Mouse (Mus musculus) left cerebral cortex, adult 2 months (tissue): ENCODE measurements around the gene Ntrk2. TPM values are rescaled to one million over a fixed set of nuclear protein-coding genes. Genes with fewer than 3 reads are reported as not detected.
A peak's percentile ranks its signal among the peaks of the same experiment; 100 is the strongest.

Source experiments
- DNase-seq, 2 experiments: peaks; one replicate each; pipeline ENCODE4 v3.0.0; 2021 to 2022; ENCODE audit warnings: low spot score in 2 of 2, mixed read lengths in 1 of 2; ENCODE audit errors: extremely low spot score in 1 of 2
- H3K27ac ChIP-seq: fragments of 200-600 bp; 2 replicates; pipeline ENCODE4 v1.8.1; 2022
- H3K4me3 ChIP-seq: fragments of 200-600 bp; 2 replicates; pipeline ENCODE4 v1.8.1; 2022
- CTCF ChIP-seq: fragments of 200-600 bp; IDR thresholded peaks from 2 replicates; pipeline ENCODE4 v1.8.1; 2022; ENCODE audit warnings: antibody characterized with exemption, mild to moderate bottlenecking, moderate library complexity
- intact Hi-C: fragments of 180-260 bp; cut with DNase I; formaldehyde crosslinking; loops from one replicate; pipeline ENCODE4 v1.15.1; 2025
- total RNA-seq, 2 experiments: library from RNA; stranded (reverse); gene quantifications; 2 replicates each; pipeline ENCODE4 v1.2.3; 2021

The Ntrk2 gene
- total RNA-seq, 2 experiments from 2014 or later, result 425 to 426 TPM

DNA sequence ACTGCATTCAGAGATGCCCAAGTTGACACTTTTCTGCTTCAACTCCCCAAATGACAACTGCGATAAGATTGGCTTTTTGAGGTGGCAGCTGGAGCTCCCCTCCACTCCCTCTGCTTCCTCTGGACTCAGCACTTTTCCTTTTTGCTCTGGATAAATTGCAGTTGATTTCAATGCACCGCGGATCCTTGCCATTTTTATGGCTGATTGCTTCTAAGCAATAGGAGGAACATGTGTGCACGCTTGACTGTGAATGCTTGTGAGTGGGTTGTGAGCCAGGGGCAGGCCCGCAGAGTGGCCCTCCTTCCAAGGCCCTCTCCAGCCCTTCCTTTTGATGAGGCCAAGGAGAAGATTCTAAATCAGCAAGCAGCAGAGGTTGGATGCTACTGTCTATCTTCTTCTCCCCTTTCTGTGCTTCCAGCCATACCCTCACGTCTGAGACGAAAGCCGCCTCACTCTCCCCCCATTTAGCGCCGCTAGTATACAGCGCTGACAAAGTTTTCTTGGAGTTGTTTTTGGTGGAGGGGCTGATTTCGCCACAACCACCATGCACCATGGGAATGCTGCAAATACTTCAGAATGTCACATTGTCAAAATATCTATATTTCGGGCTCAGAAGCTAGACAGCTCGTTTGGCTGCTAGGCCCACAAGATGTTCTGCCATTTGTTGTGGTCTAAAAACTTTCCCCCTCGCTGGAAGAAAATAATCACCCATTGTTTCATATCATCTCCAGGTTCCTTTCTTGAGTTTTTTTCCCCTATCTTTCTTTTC, 122.5 kb downstream of the Ntrk2 start:
- H3K27ac ChIP-seq, result peak overlapping the region; percentile 37
- no peak for DNase-seq

GRCm38 (mm10) chr13:58930161-58930560, 123.8 kb downstream of the Ntrk2 start:
- intact Hi-C loops, result no loop called here
- no peak for DNase-seq
- Histone ChIP-seq H3K27ac (peak overlapping the region; percentile 32; the same call in 1 of the 2 replicates), H3K4me3 (no peak overlapping the region)
- TF ChIP-seq CTCF, result no peak

More for the DNA sequence above, 122.5 kb downstream of the Ntrk2 start:
- TF ChIP-seq CTCF, result no peak
- H3K4me3 ChIP-seq, result no peak overlapping the region
- intact Hi-C loops, result no loop called here

DNA sequence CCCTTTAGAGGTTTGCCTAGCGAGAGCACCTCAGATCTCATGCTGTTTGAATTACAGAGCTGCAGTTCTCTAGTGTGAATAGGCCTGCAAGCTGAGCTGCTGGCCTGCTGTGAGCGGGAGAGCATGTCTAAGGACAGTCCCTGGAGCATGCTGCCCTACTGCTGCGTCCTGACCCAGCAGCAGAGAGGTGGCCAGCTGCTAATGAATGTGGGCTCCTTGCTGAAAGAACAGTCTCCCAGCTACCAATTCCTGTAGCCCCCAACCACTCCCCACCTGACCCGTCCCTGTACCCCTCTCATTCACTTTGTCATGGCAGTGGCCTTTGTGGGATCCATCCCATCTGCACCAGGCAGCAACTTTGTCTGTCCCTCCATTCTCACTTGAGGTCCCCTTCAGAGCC, 126.8 kb downstream of the Ntrk2 start:
- Histone ChIP-seq H3K4me3 (no peak overlapping the region), H3K27ac (peak overlapping the region; percentile 83; the same call in 1 of the 2 replicates)
- no peak for TF ChIP-seq CTCF
- intact Hi-C loops, result no loop called here
- no peak for DNase-seq

GRCm38 (mm10) chr13:58934576-58935110, 128.3 kb downstream of the Ntrk2 start:
- no peak for TF ChIP-seq CTCF
- intact Hi-C loops, result loop anchor here (5.0 kb wide), 3 partner anchors 67 to 138 kb away; partner anchors contain the start of gene Ntrk2
- no peak overlapping the region for H3K4me3 ChIP-seq
- H3K27ac ChIP-seq, result peak overlapping the region; percentile 83
- no peak for DNase-seq

GRCm38 (mm10) chr13:58935956-58936495, 129.7 kb downstream of the Ntrk2 start:
- no peak overlapping the region for H3K4me3 ChIP-seq
- peak overlapping the region; percentile 83 for H3K27ac ChIP-seq
- peak in 1 of 2 experiments; percentile 47 for DNase-seq
- intact Hi-C loops, result loop anchor here (5.0 kb wide), 3 partner anchors 69 to 136 kb away; partner anchors contain the start of gene Ntrk2
- TF ChIP-seq CTCF, result no peak

DNA sequence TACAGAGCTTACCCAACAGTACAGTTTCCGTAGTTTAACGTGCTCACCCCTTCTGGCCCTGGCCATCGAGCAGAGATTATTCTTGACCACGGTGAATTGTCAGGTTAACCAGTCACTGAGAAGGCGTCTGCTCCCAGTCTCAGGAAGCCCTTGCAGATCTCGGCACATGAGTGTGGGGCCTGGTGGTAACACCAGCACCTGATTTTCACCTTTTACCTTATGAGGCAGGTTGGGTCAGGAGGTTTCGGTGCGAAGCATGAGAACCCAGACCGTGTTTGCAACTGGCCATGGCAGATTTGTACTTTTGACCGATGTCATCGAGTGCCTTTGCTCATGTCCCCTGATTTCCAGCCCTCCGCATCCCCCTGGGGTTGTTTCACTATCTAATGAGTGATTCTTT, 131.5 kb downstream of the Ntrk2 start:
- no peak for DNase-seq
- Histone ChIP-seq H3K27ac (no peak overlapping the region; the same call in 1 of the 2 replicates), H3K4me3 (no peak overlapping the region)
- intact Hi-C loops, result loop anchor here (5.0 kb wide), 3 partner anchors 71 to 134 kb away; partner anchors contain the start of gene Ntrk2
- no peak for TF ChIP-seq CTCF

- H3K4me3 ChIP-seq, result no peak overlapping the region
- no peak for TF ChIP-seq CTCF
- peak overlapping the region; percentile 55; the same call in 1 of the 2 replicates for H3K27ac ChIP-seq
- intact Hi-C loops, result loop anchor here (5.0 kb wide), 3 partner anchors 71 to 134 kb away; partner anchors contain the start of gene Ntrk2
- DNase-seq, result no peak
These were observed 132.1 kb downstream of the Ntrk2 start for GRCm38 (mm10) chr13:58938464-58938863.

GRCm38 (mm10) chr13:58940208-58940607, 133.8 kb downstream of the Ntrk2 start:
- no peak for TF ChIP-seq CTCF
- H3K4me3 ChIP-seq, result no peak overlapping the region
- intact Hi-C loops, result no loop called here
- peak overlapping the region; percentile 64; the same call in 1 of the 2 replicates for H3K27ac ChIP-seq
- DNase-seq, result no peak

DNA sequence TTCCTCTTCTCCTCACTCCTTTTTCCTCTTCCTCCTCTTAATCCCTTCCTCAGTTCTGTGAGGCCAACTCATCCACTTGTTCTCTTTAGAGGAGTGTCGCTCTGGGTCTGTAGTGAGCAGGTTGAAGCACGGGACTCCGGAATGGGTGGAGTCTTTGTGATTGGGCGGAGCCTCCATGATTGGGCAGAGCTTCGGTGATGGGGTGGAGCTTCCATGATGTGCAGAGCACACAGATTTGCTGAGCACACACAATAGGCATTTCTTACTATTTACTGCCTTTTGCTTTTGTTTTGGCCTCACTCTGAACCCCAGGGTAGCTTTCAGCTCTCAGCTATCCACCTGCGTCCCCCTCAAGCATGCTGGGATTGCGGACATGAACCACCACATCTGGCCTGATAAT, 134.4 kb downstream of the Ntrk2 start:
- no peak for DNase-seq
- no peak overlapping the region for H3K4me3 ChIP-seq
- H3K27ac ChIP-seq, result peak overlapping the region; percentile 64
- intact Hi-C loops, result no loop called here
- TF ChIP-seq CTCF, result no peak

- no peak for TF ChIP-seq CTCF
- no peak for DNase-seq
- Histone ChIP-seq H3K4me3 (no peak overlapping the region), H3K27ac (peak overlapping the region; percentile 25; the same call in 1 of the 2 replicates)
- intact Hi-C loops, result no loop called here
These were observed 139.4 kb downstream of the Ntrk2 start for GRCm38 (mm10) chr13:58945781-58946180.

DNA sequence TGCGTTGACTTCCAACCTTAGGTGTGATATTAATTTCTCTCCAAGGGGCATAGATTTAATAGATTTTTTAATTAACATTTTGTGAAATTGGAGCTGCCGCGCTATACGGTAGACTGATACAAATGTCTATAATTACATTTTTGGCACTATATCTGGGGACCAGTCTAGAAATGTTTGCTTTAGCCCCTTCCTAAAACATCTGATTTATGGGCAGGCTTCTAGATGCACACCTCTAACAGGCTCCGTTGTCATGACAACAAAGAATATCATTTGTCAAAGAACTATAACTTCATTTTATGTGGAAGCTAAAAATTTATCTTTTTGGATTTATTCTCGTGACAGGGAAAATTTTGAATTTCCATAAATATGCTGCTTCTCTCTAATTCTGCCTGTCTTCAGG, 140.2 kb downstream of the Ntrk2 start:
- H3K27ac ChIP-seq, result peak overlapping the region; percentile 5; the same call in 1 of the 2 replicates
- DNase-seq, result no peak
- intact Hi-C loops, result no loop called here
- H3K4me3 ChIP-seq, result no peak overlapping the region
- TF ChIP-seq CTCF, result no peak

- Histone ChIP-seq H3K4me3 (no peak overlapping the region), H3K27ac (peak overlapping the region; percentile 6; the same call in 1 of the 2 replicates)
- no peak for DNase-seq
- intact Hi-C loops, result no loop called here
- TF ChIP-seq CTCF, result no peak
These were observed 140.7 kb downstream of the Ntrk2 start for GRCm38 (mm10) chr13:58947056-58947455.
